Mouse (Mus musculus) kidney, postnatal 0 days (tissue): ENCODE results near the gene Tedc2. TPM values are rescaled to one million over a fixed set of nuclear protein-coding genes. Genes with fewer than 3 reads are reported as not detected.

Experiments
- ATAC-seq: fragments of 200-750 bp; cut with Nextera tagmentation; replicated peaks from 2 replicates; pipeline ENCODE4 v1.8.0; 2017; ENCODE audit warnings: low read depth, moderate number of reproducible peaks, moderate TSS enrichment, moderate library complexity; ENCODE audit not compliant: low FRiP score
- DNase-seq: peaks from one replicate; pipeline ENCODE4 v3.0.0-alpha.2; 2016; ENCODE audit warnings: low spot score
- H3K27ac ChIP-seq: fragments of 300-500 bp; sonication (generic); 2 replicates; pipeline ENCODE4 v1.5.1; 2014; ENCODE audit warnings: mild to moderate bottlenecking
- H3K27me3 ChIP-seq: fragments of 300-500 bp; sonication (generic); 2 replicates; pipeline ENCODE4 v1.6.1; 2014; ENCODE audit warnings: low read length, mixed read lengths; ENCODE audit not compliant: insufficient read depth
- H3K36me3 ChIP-seq: fragments of 300-500 bp; sonication (generic); 2 replicates; pipeline ENCODE4 v1.6.1; 2014; ENCODE audit warnings: low read length, mixed read lengths; ENCODE audit not compliant: insufficient read depth
- H3K4me1 ChIP-seq: fragments of 300-500 bp; sonication (generic); replicated peaks from 2 replicates; pipeline ENCODE4 v1.6.1; 2014; ENCODE audit warnings: antibody characterized with exemption, low read length, mixed read lengths; ENCODE audit not compliant: insufficient read depth
- H3K4me2 ChIP-seq: fragments of 300-500 bp; sonication (generic); 2 replicates; pipeline ENCODE4 v1.6.1; 2014; ENCODE audit warnings: mild to moderate bottlenecking, low read length, moderate library complexity, mixed read lengths
- H3K4me3 ChIP-seq: fragments of 300-500 bp; sonication (generic); replicated peaks from 2 replicates; pipeline ENCODE4 v1.5.1; 2014; ENCODE audit warnings: low read depth, low read length
- H3K9ac ChIP-seq: fragments of 300-500 bp; sonication (generic); 2 replicates; pipeline ENCODE4 v1.6.1; 2014; ENCODE audit warnings: low read depth, low read length
- H3K9me3 ChIP-seq: fragments of 300-500 bp; sonication (generic); replicated peaks from 2 replicates; pipeline ENCODE4 v1.6.1; 2016; ENCODE audit warnings: low read length, inconsistent platforms, mixed read lengths
- CTCF ChIP-seq: IDR thresholded peaks from 2 replicates; pipeline ENCODE4 v1.5.1; 2016; ENCODE audit warnings: antibody characterized with exemption, low read depth, mild to moderate bottlenecking, moderate library complexity
- WGBS: fragments of 180-500 bp; shearing (Covaris S2); extraction: QIAGEN DNeasy Blood & Tissue Kit; methylation state at CpG from one replicate; pipeline ENCODE4 v1.1.7; 2014; 5-methylcytosine and 5-hydroxymethylcytosine counted together
- polyA plus RNA-seq: library from polyadenylated mRNA; unstranded; fragments of >200 nt; fragmentation: Nextera tagmentation; extraction: Ambion mirVana; gene quantifications from 2 replicates; pipeline ENCODE4 v1.2.1, GENCODE M21; 2015

The Tedc2 gene
- polyA plus RNA-seq, 1 experiment from 2014 or later = 6.7 TPM

GRCm38 (mm10) chr17:24236921-24237320 is 16.3 kb upstream of the Tedc2 start:
- Histone ChIP-seq H3K4me1 (no peaks in the 10 kb centered on the region), H3K4me3 (no peak overlapping the region), H3K9ac (no peak overlapping the region), H3K36me3 (peaks cover 49% of the 10 kb centered on the region), H3K27ac (no peak overlapping the region), H3K27me3 (no peaks in the 10 kb centered on the region), H3K9me3 (no peaks in the 10 kb centered on the region), H3K4me2 (no peak overlapping the region)
- 94% methylated on average over 7 of the region's 7 CpGs for WGBS
- TF ChIP-seq CTCF = no peak
- DNase-seq (no peak), ATAC-seq (no peak)

DNA sequence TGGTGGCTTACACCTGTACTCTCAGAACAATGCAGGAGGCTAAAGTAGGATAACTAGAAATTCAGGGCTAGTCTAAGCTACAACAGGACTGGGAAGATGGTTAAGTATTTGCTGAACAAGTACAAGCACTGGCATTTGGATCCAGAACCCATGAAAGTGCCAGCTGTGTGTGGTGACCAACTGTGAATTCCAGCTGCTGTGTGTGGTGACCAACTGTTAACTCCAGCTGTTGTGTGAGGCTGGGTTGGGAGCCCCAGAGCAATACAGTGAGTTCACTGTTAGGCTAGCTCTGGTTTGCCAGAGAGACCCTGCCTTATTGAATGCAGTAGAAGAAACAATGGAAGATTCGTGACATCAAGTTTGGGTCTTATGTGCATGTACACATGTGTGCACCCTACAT is 15.8 kb upstream of the Tedc2 start:
- DNase-seq (no peak), ATAC-seq (no peak)
- H3K27me3 ChIP-seq = no peaks in the 10 kb centered on the region
- H3K36me3 ChIP-seq = peaks cover 47% of the 10 kb centered on the region
- TF ChIP-seq CTCF = no peak
- no peaks in the 10 kb centered on the region for H3K4me1 ChIP-seq
- H3K9ac ChIP-seq = no peak overlapping the region
- whole genome bisulfite sequencing = 100% methylated on average over 1 of the region's 1 CpGs
- no peak overlapping the region for H3K27ac ChIP-seq
- H3K4me3 ChIP-seq = no peak overlapping the region
- H3K4me2 ChIP-seq = no peak overlapping the region
- no peaks in the 10 kb centered on the region for H3K9me3 ChIP-seq

GRCm38 (mm10) chr17:24227941-24228340 is 7.3 kb upstream of the Tedc2 start:
- no peak overlapping the region for H3K4me2 ChIP-seq
- DNase-seq (no peak), ATAC-seq (no peak)
- H3K9me3 ChIP-seq = no peaks in the 10 kb centered on the region
- H3K27ac ChIP-seq = no peak overlapping the region
- H3K36me3 ChIP-seq = peaks cover 46% of the 10 kb centered on the region
- H3K9ac ChIP-seq = no peak overlapping the region
- TF ChIP-seq CTCF = no peak
- H3K4me3 ChIP-seq = no peak overlapping the region
- no peaks in the 10 kb centered on the region for H3K27me3 ChIP-seq
- 76% methylated on average over 7 of the region's 7 CpGs for WGBS
- H3K4me1 ChIP-seq = no peaks in the 10 kb centered on the region

- no peaks in the 10 kb centered on the region for H3K27me3 ChIP-seq
- H3K36me3 ChIP-seq = peaks cover 46% of the 10 kb centered on the region
- H3K9ac ChIP-seq = no peak overlapping the region
- H3K4me1 ChIP-seq = no peaks in the 10 kb centered on the region
- TF ChIP-seq CTCF = no peak
- H3K9me3 ChIP-seq = no peaks in the 10 kb centered on the region
- H3K4me3 ChIP-seq = no peak overlapping the region
- no peak overlapping the region for H3K4me2 ChIP-seq
- ATAC-seq (no peak), DNase-seq (no peak)
- H3K27ac ChIP-seq = no peak overlapping the region
- whole genome bisulfite sequencing = 90% methylated on average over 8 of the region's 8 CpGs
Observed at GRCm38 (mm10) chr17:24226721-24227120, 6.1 kb upstream of the Tedc2 start.

DNA sequence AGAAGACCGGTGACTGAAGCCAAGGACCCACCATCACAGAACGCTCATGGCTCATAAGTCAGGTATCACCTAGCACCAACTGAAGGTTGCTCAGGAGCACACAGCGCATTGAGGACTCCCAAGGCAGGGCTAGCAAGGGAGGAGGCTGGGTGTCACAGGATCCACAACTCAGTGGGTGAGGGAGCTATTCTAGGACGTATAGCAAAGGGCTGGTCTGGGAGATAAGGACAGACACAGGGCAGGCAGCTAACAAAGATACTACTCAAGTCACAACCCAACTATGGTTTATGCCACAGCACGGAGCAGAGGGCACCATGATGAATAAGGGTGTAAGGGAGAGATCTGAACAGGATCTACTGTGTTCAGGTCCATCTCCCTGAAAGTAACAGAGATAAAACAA is 5.2 kb upstream of the Tedc2 start:
- no peaks in the 10 kb centered on the region for H3K4me1 ChIP-seq
- no peak for TF ChIP-seq CTCF
- 92% methylated on average over 5 of the region's 5 CpGs for WGBS
- H3K4me2 ChIP-seq = no peak overlapping the region
- H3K27ac ChIP-seq = no peak overlapping the region
- ATAC-seq (no peak), DNase-seq (no peak)
- H3K36me3 ChIP-seq = peaks cover 42% of the 10 kb centered on the region
- no peaks in the 10 kb centered on the region for H3K9me3 ChIP-seq
- H3K9ac ChIP-seq = no peak overlapping the region
- H3K4me3 ChIP-seq = no peak overlapping the region
- H3K27me3 ChIP-seq = no peaks in the 10 kb centered on the region

DNA sequence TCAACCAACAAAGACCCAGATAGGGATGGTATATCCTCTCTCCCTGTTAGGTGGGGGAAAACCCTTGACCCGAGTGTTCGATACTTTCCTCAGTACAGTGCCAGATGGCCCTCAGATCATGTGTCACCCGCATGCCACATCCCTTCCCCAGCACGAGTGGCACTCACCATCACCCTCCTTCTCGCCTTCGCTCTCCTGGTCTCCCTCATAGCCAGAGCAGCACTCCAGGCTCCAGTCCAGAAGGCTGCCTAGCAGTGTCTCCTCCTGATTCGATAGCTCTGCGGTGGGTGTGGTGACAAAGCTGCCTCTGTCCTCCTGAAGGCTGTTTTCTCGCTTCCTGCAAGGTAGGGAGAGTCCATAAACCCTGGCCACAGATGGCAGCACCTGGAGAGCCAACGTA is 4.1 kb upstream of the Tedc2 start:
- Histone ChIP-seq H3K4me2 (no peak overlapping the region), H3K4me3 (no peak overlapping the region), H3K9me3 (no peaks in the 10 kb centered on the region), H3K4me1 (0 out of 2 replicates have a peak, but pooled peaks cover 3% of the 10 kb centered on the region), H3K27ac (no peak overlapping the region), H3K27me3 (no peaks in the 10 kb centered on the region), H3K36me3 (peaks cover 38% of the 10 kb centered on the region), H3K9ac (no peak overlapping the region)
- ATAC-seq (no peak), DNase-seq (no peak)
- WGBS = 78% methylated on average over 10 of the region's 10 CpGs
- no peak for TF ChIP-seq CTCF

DNA sequence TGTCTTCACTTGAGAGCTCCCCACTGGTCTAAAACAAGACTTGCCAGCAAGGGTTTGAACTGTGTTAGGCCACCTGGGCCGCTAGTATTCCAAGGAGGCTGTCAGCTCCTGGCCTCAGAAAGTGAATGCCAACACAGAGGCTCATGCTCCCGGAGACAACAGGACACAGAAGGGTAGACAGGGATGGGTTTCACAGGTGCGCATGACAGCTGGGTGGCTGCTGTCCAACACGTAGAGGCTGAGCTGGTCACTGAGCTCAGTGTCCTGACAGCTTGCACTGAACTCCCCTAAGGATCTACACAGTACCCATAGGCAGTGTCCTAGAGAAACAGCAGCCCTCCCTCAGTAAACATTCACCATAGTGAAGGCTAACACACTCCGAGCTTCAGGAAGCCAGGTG is 2.9 kb upstream of the Tedc2 start:
- H3K9me3 ChIP-seq = no peaks in the 10 kb centered on the region
- TF ChIP-seq CTCF = no peak
- peaks cover 33% of the 10 kb centered on the region for H3K36me3 ChIP-seq
- no peak overlapping the region for H3K4me3 ChIP-seq
- H3K9ac ChIP-seq = no peak overlapping the region
- DNase-seq = no peak
- no peak overlapping the region for H3K27ac ChIP-seq
- H3K4me1 ChIP-seq = 0 out of 2 replicates have a peak, but pooled peaks cover 4% of the 10 kb centered on the region
- H3K4me2 ChIP-seq = no peak overlapping the region
- WGBS = 83% methylated on average over 5 of the region's 5 CpGs
- ATAC-seq = no peak
- no peaks in the 10 kb centered on the region for H3K27me3 ChIP-seq
